Mouse (Mus musculus) MEL (cell line): Measurements from ENCODE around the gene Tgfb1i1. TPM values are rescaled to one million over a fixed set of nuclear protein-coding genes. Genes with fewer than 3 reads are reported as not detected.

Experiments used
- DNase-seq: peaks from one replicate; pipeline ENCODE4 v3.0.0; 2011; ENCODE audit warnings: low read depth, low spot score
- H3K27ac ChIP-seq: 2 replicates; pipeline ENCODE4 v1.5.1; 2012; ENCODE audit warnings: low read depth, mild to moderate bottlenecking, control low read depth, low read length, moderate library complexity; ENCODE audit not compliant: control insufficient read depth
- H3K27me3 ChIP-seq, 2 experiments: fragments of 150-350 bp in 1 of 2; sonication (generic) in 1 of 2; 2 replicates each; pipeline ENCODE4 v1.6.1; 2012; ENCODE audit warnings: low read length in 2 of 2, mild to moderate bottlenecking in 2 of 2, improper control_type of control experiment in 1 of 2, moderate library complexity in 1 of 2; ENCODE audit not compliant: insufficient read depth in 2 of 2, control insufficient read depth in 1 of 2
- H3K36me3 ChIP-seq, 2 experiments: 2 replicates each; pipeline ENCODE4 v1.6.1; 2012 to 2014; ENCODE audit warnings: low read length in 2 of 2, improper control_type of control experiment in 1 of 2, inconsistent platforms in 1 of 2, mild to moderate bottlenecking in 1 of 2; ENCODE audit not compliant: insufficient read depth in 2 of 2, control insufficient read depth in 1 of 2
- H3K4me1 ChIP-seq, 2 experiments: fragments of 150-350 bp in 1 of 2; sonication (generic) in 1 of 2; 2 replicates each; pipeline ENCODE4 v1.6.1; 2012; ENCODE audit warnings: low read length in 2 of 2, improper control_type of control experiment in 1 of 2, mild to moderate bottlenecking in 1 of 2; ENCODE audit not compliant: insufficient read depth in 2 of 2, control insufficient read depth in 1 of 2
- H3K4me3 ChIP-seq, 2 experiments: fragments of 150-350 bp in 1 of 2; sonication (generic) in 1 of 2; 2 replicates each; pipeline ENCODE4 v1.5.1; 2012; ENCODE audit warnings: low read depth in 2 of 2, low read length in 2 of 2, mild to moderate bottlenecking in 2 of 2, moderate library complexity in 2 of 2, control low read depth in 1 of 2, improper control_type of control experiment in 1 of 2; ENCODE audit not compliant: control insufficient read depth in 1 of 2, insufficient read depth in 1 of 2
- H3K79me2 ChIP-seq: 2 replicates; pipeline ENCODE4 v1.6.1; 2012; ENCODE audit warnings: mild to moderate bottlenecking, low read length, moderate library complexity; ENCODE audit not compliant: control insufficient read depth, poor library complexity, insufficient read depth
- H3K9ac ChIP-seq: 2 replicates; pipeline ENCODE4 v1.6.1; 2012; ENCODE audit warnings: low read depth, mild to moderate bottlenecking, control low read depth, low read length, moderate library complexity; ENCODE audit not compliant: control insufficient read depth, poor library complexity, severe bottlenecking
- H3K9me3 ChIP-seq: fragments of 150-350 bp; sonication (generic); replicated peaks from 2 replicates; pipeline ENCODE4 v1.6.1; 2012; ENCODE audit warnings: mild to moderate bottlenecking, low read length, improper control_type of control experiment, moderate library complexity; ENCODE audit not compliant: insufficient read depth
- ELF1 ChIP-seq: IDR thresholded peaks from 2 replicates; pipeline ENCODE4 v1.6.1; 2014; ENCODE audit warnings: low read depth, mild to moderate bottlenecking, inconsistent platforms, low read length, improper control_type of control experiment, moderate library complexity
- GATA1 ChIP-seq: IDR thresholded peaks from 2 replicates; pipeline ENCODE4 v1.6.1; 2011; ENCODE audit warnings: low read depth, low read length, improper control_type of control experiment
- JUND ChIP-seq: IDR thresholded peaks from 2 replicates; pipeline ENCODE4 v1.6.1; 2011; ENCODE audit warnings: low read depth, mild to moderate bottlenecking, improper control_type of control experiment, low read length
- KAT2A ChIP-seq: conservative IDR thresholded peaks from 2 replicates; pipeline ENCODE4 v1.6.1; 2012; ENCODE audit warnings: low read depth, low read length, improper control_type of control experiment, inconsistent platforms
- MEF2A ChIP-seq: IDR thresholded peaks from 2 replicates; pipeline ENCODE4 v1.6.1; 2014; ENCODE audit warnings: low read depth, mild to moderate bottlenecking, inconsistent platforms, low read length, improper control_type of control experiment; ENCODE audit not compliant: poor library complexity, insufficient replicate concordance, severe bottlenecking; ENCODE audit errors: extremely low read depth
- MXI1 ChIP-seq: IDR thresholded peaks from 2 replicates; pipeline ENCODE4 v1.6.1; 2011; ENCODE audit warnings: mild to moderate bottlenecking, low read depth, low read length, improper control_type of control experiment
- MYC ChIP-seq: IDR thresholded peaks from 2 replicates; pipeline ENCODE4 v1.6.1; 2011; ENCODE audit warnings: low read depth, mild to moderate bottlenecking, low read length, improper control_type of control experiment, moderate library complexity
- POLR2AphosphoS5 ChIP-seq: IDR thresholded peaks from 2 replicates; pipeline ENCODE4 v1.6.1; 2012; ENCODE audit warnings: low read depth, borderline replicate concordance, mild to moderate bottlenecking, inconsistent platforms, low read length, moderate library complexity, mixed read lengths
- RAD21 ChIP-seq: IDR thresholded peaks from 2 replicates; pipeline ENCODE4 v1.6.1; 2011; ENCODE audit warnings: mild to moderate bottlenecking, low read depth, low read length, improper control_type of control experiment
- SMC3 ChIP-seq: IDR thresholded peaks from 2 replicates; pipeline ENCODE4 v1.6.1; 2011; ENCODE audit warnings: low read depth, low read length, improper control_type of control experiment
- TAL1 ChIP-seq: IDR thresholded peaks from 2 replicates; pipeline ENCODE4 v1.6.1; 2012; ENCODE audit warnings: mild to moderate bottlenecking, inconsistent platforms, low read length, moderate library complexity, mixed read lengths
- TBP ChIP-seq: IDR thresholded peaks from 2 replicates; pipeline ENCODE4 v1.8.0; 2011; ENCODE audit warnings: low read depth, low read length, improper control_type of control experiment
- TCF12 ChIP-seq: IDR thresholded peaks from 2 replicates; pipeline ENCODE4 v1.6.1; 2014; ENCODE audit warnings: low read depth, mild to moderate bottlenecking, inconsistent platforms, low read length, improper control_type of control experiment, moderate library complexity
- ZKSCAN1 ChIP-seq: IDR thresholded peaks from 2 replicates; pipeline ENCODE4 v1.6.1; 2012; ENCODE audit warnings: low read depth, mild to moderate bottlenecking, inconsistent platforms, low read length, improper control_type of control experiment, moderate library complexity
- ZMIZ1 ChIP-seq: IDR thresholded peaks from 2 replicates; pipeline ENCODE4 v1.6.1; 2012; ENCODE audit warnings: low read depth, mild to moderate bottlenecking, inconsistent platforms, low read length, improper control_type of control experiment, moderate library complexity
- ZNF384 ChIP-seq: IDR thresholded peaks from 2 replicates; pipeline ENCODE4 v1.6.1; 2012; ENCODE audit warnings: low read depth, mild to moderate bottlenecking, inconsistent platforms, low read length, improper control_type of control experiment
- polyA plus RNA-seq, 2 experiments: library from polyadenylated mRNA; stranded (reverse) in 1 of 2; unstranded in 1 of 2; fragments of >175 nt in 1 of 2; fragments of >200 nt in 1 of 2; gene quantifications; 2 replicates each; pipeline versions ENCODE4 v1.2.1 to v1.2.4; 2012; ENCODE audit warnings: low replicate concordance in 2 of 2, low read depth in 1 of 2; ENCODE audit not compliant: insufficient read length in 2 of 2, insufficient read depth in 1 of 2, missing spikeins in 1 of 2
- total RNA-seq: library from RNA; depleted of rRNA; stranded (reverse); fragments of 300-350 nt; gene quantifications from 2 replicates; pipeline ENCODE4 v1.2.3, GENCODE M21; 2012

Gene Tgfb1i1
- total and polyA plus RNA-seq, 3 experiments = 0.21 TPM; not detected in 2

GRCm38 (mm10) chr7:128300952-128301351, 54.3 kb downstream of the Tgfb1i1 start:
- Histone ChIP-seq H3K79me2 (peaks cover 12% of the 10 kb centered on the region), H3K27me3 (no peaks in the 10 kb centered on the region), H3K4me1 (peaks cover 8 to 24% of the 10 kb centered on the region in 2 experiments), H3K4me3 (no peak overlapping the region), H3K9me3 (no peaks in the 10 kb centered on the region), H3K27ac (no peak overlapping the region), H3K36me3 (peaks cover 0 to 33% of the 10 kb centered on the region in 2 experiments; a peak in 2 of 4 replicates), H3K9ac (no peak overlapping the region)
- TF ChIP-seq JUND = no peak
- no peak for TF ChIP-seq ELF1
- TF ChIP-seq TCF12 = no peak
- no peak for TF ChIP-seq TBP
- TF ChIP-seq GATA1 = no peak
- TF ChIP-seq MYC = no peak
- no peak for TF ChIP-seq ZMIZ1
- no peak for TF ChIP-seq POLR2AphosphoS5
- no peak for TF ChIP-seq SMC3
- no peak for TF ChIP-seq KAT2A
- DNase-seq = no peak

DNA sequence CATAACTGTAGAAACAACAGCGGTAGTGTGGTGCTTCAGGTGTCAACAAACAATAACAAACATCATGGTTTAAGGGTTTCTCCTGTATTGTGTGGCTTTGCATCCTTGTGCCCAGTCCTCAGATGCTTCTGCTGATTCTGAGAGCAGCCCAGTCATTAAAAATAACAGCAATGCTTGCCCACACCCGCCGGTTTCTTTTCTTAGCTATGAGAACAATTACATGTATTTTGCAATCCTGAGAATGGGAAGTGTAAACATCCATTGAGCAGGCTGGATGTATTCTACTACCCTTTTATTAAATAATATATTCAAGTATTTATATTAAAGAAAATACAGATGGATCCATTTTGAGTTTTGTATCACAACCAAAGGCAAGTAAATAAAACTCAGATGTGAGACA, 55.5 kb downstream of the Tgfb1i1 start:
- Histone ChIP-seq H3K4me1 (peaks cover 6 to 13% of the 10 kb centered on the region in 2 experiments), H3K79me2 (peaks cover 10% of the 10 kb centered on the region)
- TF ChIP-seq MXI1 = no peak
- TF ChIP-seq MEF2A = no peak
- no peak for TF ChIP-seq ZNF384
- TF ChIP-seq RAD21 = no peak
- TF ChIP-seq, all 39 proteins: peak for 0
- Histone ChIP-seq H3K27ac (no peak overlapping the region), H3K4me3 (no peak overlapping the region), H3K36me3 (peaks cover 0 to 21% of the 10 kb centered on the region in 2 experiments; a peak in 2 of 4 replicates), H3K27me3 (no peaks in the 10 kb centered on the region), H3K9me3 (no peaks in the 10 kb centered on the region), H3K9ac (no peak overlapping the region)
- DNase-seq = no peak

GRCm38 (mm10) chr7:128304198-128304597, 57.6 kb downstream of the Tgfb1i1 start:
- no peak overlapping the region for H3K27ac ChIP-seq
- H3K4me3 ChIP-seq = no peak overlapping the region
- H3K36me3 ChIP-seq = peaks cover 0 to 16% of the 10 kb centered on the region in 2 experiments; a peak in 2 of 4 replicates
- no peak overlapping the region for H3K9ac ChIP-seq
- no peaks in the 10 kb centered on the region for H3K27me3 ChIP-seq
- no peaks in the 10 kb centered on the region for H3K79me2 ChIP-seq
- TF ChIP-seq TAL1 = no peak
- TF ChIP-seq GATA1 = no peak
- no peak for TF ChIP-seq JUND
- TF ChIP-seq POLR2AphosphoS5 = no peak
- TF ChIP-seq ZKSCAN1 = no peak
- TF ChIP-seq, all 39 proteins: peak for 0
- H3K4me1 ChIP-seq = peaks cover 4 to 6% of the 10 kb centered on the region in 2 experiments; a peak in 2 of 4 replicates
- no peak for DNase-seq
- H3K9me3 ChIP-seq = no peaks in the 10 kb centered on the region
